Mouse (Mus musculus) cortical plate, adult 2 months (tissue): Measurements from ENCODE around the gene Chrna9. TPM values are rescaled to one million over a fixed set of nuclear protein-coding genes. Genes with fewer than 3 reads are reported as not detected.
"Not testable (repeated sequence)": the region's sequence is repeated elsewhere in the genome, so short reads cannot be mapped to it uniquely, and the experiment has no call there.

Experiments
- H3K27ac ChIP-seq: fragments of 200-500 bp; 2 replicates; pipeline ENCODE4 v1.5.1; 2012; ENCODE audit warnings: low read length, control low read depth, inconsistent platforms; ENCODE audit not compliant: insufficient read depth
- H3K4me1 ChIP-seq: fragments of 200-500 bp; 2 replicates; pipeline ENCODE4 v1.6.1; 2011; ENCODE audit warnings: low read length; ENCODE audit not compliant: control insufficient read depth, insufficient read depth
- H3K4me3 ChIP-seq: fragments of 200-500 bp; 2 replicates; pipeline ENCODE4 v1.5.1; 2011; ENCODE audit warnings: mild to moderate bottlenecking, low read length, control low read depth; ENCODE audit not compliant: insufficient read depth
- CTCF ChIP-seq: fragments of 200-500 bp; IDR thresholded peaks from 2 replicates; pipeline ENCODE4 v1.5.1; 2011; ENCODE audit warnings: mild to moderate bottlenecking, control low read depth, low read length; ENCODE audit not compliant: insufficient read depth; ENCODE audit errors: extremely low read depth
- POLR2A ChIP-seq: fragments of 200-500 bp; IDR thresholded peaks from 2 replicates; pipeline ENCODE4 v1.6.1; 2011; ENCODE audit warnings: mild to moderate bottlenecking, low read length, control low read depth; ENCODE audit not compliant: insufficient read depth; ENCODE audit errors: extremely low read depth
- polyA plus RNA-seq: library from polyadenylated mRNA; depleted of rRNA; stranded (reverse); fragments of >200 nt; gene quantifications from 2 replicates; pipeline ENCODE4 v1.2.3, GENCODE M21; 2012

Chrna9 gene
- polyA plus RNA-seq, 1 experiment = not detected

- Histone ChIP-seq H3K4me3 (no peak overlapping the region), H3K4me1 (0 out of 2 replicates have a peak, but pooled peaks cover 3% of the 10 kb centered on the region), H3K27ac (no peak overlapping the region)
- TF ChIP-seq POLR2A (no peak), CTCF (no peak)
Measured at GRCm38 (mm10) chr5:65967091-65967490, 32.4 kb downstream of the Chrna9 start.

- Histone ChIP-seq H3K4me1 (0 out of 2 replicates have a peak, but pooled peaks cover 3% of the 10 kb centered on the region), H3K4me3 (no peak overlapping the region), H3K27ac (no peak overlapping the region)
- TF ChIP-seq CTCF (no peak), POLR2A (no peak)
Measured at GRCm38 (mm10) chr5:65968004-65968403, 33.3 kb downstream of the Chrna9 start.

- TF ChIP-seq POLR2A (no peak), CTCF (no peak)
- Histone ChIP-seq H3K4me3 (no peak overlapping the region), H3K4me1 (no peaks in the 10 kb centered on the region), H3K27ac (no peak overlapping the region)
Measured at GRCm38 (mm10) chr5:65973189-65973588, 38.5 kb downstream of the Chrna9 start.

DNA sequence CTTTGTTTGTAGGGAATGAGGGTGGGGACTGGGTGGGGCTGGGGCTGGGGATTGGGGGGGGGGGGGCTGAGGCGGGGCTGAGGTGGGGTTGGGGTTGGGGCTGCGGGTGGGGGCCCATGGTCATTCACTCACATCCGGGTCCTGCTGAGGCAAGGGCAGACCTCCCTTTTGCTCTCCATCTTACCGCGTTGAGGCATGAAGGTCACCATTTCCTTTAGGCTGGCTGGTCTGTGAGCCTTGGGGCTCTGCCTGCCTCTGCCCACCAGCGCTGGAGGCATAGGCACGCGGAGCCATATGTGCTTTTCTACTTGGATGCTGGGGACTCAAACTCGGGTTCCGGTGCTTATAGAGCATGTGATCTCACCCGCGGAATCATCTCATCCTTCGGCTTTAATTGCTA, 41.0 kb downstream of the Chrna9 start:
- Histone ChIP-seq H3K27ac (no peak overlapping the region), H3K4me3 (no peak overlapping the region), H3K4me1 (no peaks in the 10 kb centered on the region)
- TF ChIP-seq POLR2A = no peak
- TF ChIP-seq CTCF = no peak

DNA sequence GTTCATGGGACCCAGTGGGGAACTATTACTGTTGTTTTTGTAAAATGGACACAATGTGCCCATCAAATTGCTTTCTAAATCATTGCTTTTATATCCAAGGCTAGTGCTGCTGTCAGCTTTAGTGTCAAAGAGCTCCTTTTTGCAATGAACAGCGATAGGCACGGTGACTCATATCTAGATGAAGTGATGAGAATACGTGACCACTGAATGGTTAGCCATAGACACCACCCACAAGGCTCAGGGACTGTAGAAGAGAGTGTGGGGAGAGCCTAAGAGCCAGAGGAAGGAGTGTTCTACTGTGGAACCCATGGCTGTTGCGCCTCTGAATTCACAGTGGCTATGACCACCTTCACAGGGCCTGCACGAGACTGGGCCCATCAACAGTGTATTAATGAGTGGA, 51.7 kb downstream of the Chrna9 start:
- H3K4me1 ChIP-seq = no peaks in the 10 kb centered on the region
- H3K4me3 ChIP-seq = no peak overlapping the region
- H3K27ac ChIP-seq = no peak overlapping the region
- TF ChIP-seq CTCF = no peak
- TF ChIP-seq POLR2A = no peak

DNA sequence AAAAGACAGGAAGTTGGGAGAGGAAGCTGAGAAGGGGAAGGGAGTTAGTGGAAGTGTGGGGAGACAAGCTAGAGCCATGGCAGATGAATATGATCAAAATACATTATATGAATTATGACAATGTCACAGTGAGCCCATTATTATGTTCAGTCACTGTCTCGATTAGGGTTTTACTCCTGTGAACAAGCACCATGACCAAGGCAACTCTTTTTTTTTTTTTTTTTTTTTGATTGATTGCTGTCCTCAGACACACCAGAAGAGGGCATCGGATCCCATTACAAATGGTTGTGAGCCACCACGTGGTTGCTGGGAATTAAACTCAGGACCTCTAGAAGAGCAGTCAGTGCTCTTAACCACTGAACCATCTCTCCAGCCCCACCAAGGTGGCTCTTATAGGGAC, 52.3 kb downstream of the Chrna9 start:
- not testable (repeated sequence) for H3K27ac ChIP-seq, H3K4me3 ChIP-seq, H3K4me1 ChIP-seq

- Histone ChIP-seq H3K4me3 (no peak overlapping the region), H3K4me1 (no peaks in the 10 kb centered on the region), H3K27ac (no peak overlapping the region)
- TF ChIP-seq POLR2A (no peak), CTCF (no peak)
Measured at GRCm38 (mm10) chr5:65991191-65991590, 56.5 kb downstream of the Chrna9 start.

DNA sequence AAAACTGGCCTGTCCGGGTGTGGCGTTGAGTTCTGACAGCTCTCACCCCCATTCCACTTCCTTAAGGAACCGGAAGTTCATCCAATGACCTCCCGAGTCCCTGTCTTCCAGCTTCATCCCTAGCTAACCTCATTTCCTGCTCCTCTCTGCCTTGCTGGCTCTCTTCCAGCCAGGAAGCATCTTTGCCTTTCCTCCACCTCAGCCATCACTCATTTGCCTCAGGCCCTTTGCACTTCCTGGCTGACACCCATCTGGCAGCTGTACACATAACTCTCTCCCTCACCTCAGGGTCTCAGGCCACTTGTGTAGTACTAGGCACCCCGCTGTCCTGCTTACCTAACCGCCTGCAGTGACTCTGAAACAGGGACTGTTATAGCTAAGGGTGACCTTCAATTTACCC, 59.9 kb downstream of the Chrna9 start:
- Histone ChIP-seq H3K27ac (no peak overlapping the region), H3K4me1 (no peaks in the 10 kb centered on the region), H3K4me3 (no peak overlapping the region)
- TF ChIP-seq POLR2A (no peak), CTCF (no peak)

DNA sequence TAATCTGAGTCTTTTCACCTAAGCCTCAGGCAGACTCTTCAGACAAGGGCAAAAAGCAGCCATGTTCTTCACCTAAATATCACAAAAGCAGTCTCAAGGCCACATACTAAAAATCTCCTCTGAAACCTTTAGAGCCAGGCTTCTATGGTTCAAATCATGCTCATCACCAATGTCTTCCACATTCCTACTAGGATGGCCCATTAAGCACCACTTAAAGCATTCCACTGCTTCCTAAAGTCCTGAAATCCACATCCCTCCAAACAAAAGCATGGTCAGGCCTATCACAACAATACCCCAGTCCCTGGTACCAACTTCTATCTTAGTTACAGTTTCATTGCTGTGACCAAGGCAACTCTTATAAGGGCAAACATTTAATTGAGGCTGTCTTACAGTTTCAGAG, 63.1 kb downstream of the Chrna9 start:
- TF ChIP-seq CTCF (no peak), POLR2A (no peak)
- Histone ChIP-seq H3K4me1 (no peaks in the 10 kb centered on the region), H3K4me3 (no peak overlapping the region), H3K27ac (no peak overlapping the region)

DNA sequence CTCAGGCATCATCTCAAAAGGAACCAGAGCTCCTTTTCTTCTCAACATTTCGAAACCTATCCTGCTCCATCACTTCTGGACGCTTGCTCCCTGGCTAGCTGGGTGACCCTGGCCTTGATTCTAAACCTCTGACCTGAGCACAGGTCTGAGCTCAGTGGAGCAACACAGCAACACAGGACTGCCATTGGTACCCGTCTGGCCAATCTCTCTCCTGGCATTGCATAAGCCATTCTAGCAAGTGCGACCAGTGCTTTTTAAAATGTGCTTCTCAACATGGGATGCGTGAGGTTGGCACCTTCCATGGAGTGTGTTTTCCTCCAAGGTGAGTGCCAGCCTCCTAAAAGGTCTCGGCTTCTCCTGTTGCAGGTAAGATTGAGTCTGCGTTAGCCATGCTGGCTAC, 64.4 kb downstream of the Chrna9 start:
- H3K4me3 ChIP-seq = no peak overlapping the region
- no peak overlapping the region for H3K27ac ChIP-seq
- no peak for TF ChIP-seq CTCF
- TF ChIP-seq POLR2A = no peak
- H3K4me1 ChIP-seq = no peaks in the 10 kb centered on the region

- no peak for TF ChIP-seq POLR2A
- TF ChIP-seq CTCF = no peak
- Histone ChIP-seq H3K4me1 (no peaks in the 10 kb centered on the region), H3K27ac (no peak overlapping the region), H3K4me3 (no peak overlapping the region)
Measured at GRCm38 (mm10) chr5:66000074-66000473, 65.4 kb downstream of the Chrna9 start.
